Mouse (Mus musculus) urinary bladder, postnatal 25 days (tissue): Measurements from ENCODE around the gene Esp15.
"Not testable (repeated sequence)": the region's sequence is repeated elsewhere in the genome, so short reads cannot be mapped to it uniquely, and the experiment has no call there.

Experiments used
- DNase-seq: peaks from one replicate; pipeline ENCODE4 v3.0.0; 2022; ENCODE audit warnings: low spot score

The Esp15 gene

DNA sequence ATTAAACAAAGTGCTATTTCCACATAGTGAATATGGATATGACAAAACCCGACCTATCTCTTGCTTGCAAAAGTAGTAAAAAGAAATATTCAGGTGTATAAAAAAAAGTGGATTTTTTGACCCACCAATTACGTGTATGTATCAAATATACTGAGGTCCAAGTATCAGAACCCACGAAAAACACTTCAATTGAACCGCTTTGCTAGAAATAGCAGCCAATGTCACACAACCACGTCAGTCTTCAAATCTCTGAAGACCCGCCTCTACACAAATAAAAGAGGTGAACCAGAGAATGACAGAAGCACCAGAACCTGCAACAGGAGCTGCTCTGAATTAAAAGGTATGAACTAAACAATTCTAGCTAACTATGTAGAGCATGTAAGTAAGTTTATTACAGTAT lies at the start of gene Esp15:
Esp15 (plus strand) TSS at position 301 of the 400 bp plus-strand sequence.
- DNase-seq: not testable (repeated sequence)

DNA sequence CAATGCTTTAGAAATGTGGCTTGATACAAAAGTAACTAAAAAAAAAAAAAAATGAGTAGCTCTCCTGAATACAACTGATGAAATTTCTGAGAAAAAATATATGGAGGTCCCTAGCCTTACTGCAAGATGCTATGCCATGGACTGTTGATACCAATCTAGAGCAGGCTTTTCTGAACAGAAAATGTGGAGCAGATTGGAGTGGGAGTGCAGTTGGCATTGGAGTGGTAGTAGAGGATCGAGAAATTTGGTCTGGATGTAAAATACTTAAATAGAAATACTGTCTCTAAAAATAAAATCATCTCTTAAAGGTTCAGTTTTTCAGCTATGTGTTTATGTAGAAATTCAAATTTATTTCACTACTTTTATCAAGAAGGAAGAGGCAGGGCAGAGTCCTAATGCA lies 49.2 kb upstream of the Esp15 start:
- DNase-seq: no peak
